Mouse (Mus musculus): ENCODE measurements at regions not wholly inside any gene's neighbourhood (a gene's known extent, or its start where the extent isn't known, plus 50 kb on each side); places are given as distances from the start of the nearest gene placed in this dataset.

- DNase-seq (ENCODE audit: extremely low spot score in 1 of 2, low spot score in 1 of 2), result no peak
These were observed 57.0 kb upstream of the Gnaq start for GRCm38 (mm10) chr19:16075512-16076086.

GRCm38 (mm10) chr19:16075026-16075425, 57.6 kb upstream of the Gnaq start:
- no peak for DNase-seq (ENCODE audit: extremely low spot score in 1 of 2, low spot score in 1 of 2)

GRCm38 (mm10) chr19:16067314-16067713, 65.3 kb upstream of the Gnaq start:
- DNase-seq (ENCODE audit: extremely low spot score in 1 of 2, low spot score in 1 of 2), result no peak

- DNase-seq (ENCODE audit: extremely low spot score in 1 of 2, low spot score in 1 of 2), result no peak
These were observed 67.7 kb upstream of the Gnaq start for GRCm38 (mm10) chr19:16064911-16065310.

GRCm38 (mm10) chr19:16063916-16064580, 68.6 kb upstream of the Gnaq start:
- peak; percentile 63 to 95 for DNase-seq (ENCODE audit: extremely low spot score in 1 of 2, low spot score in 1 of 2)

- DNase-seq (ENCODE audit: extremely low spot score in 1 of 2, low spot score in 1 of 2), result no peak
These were observed 69.1 kb upstream of the Gnaq start for GRCm38 (mm10) chr19:16063533-16063915.

GRCm38 (mm10) chr19:16061821-16062220, 70.8 kb upstream of the Gnaq start:
- DNase-seq (ENCODE audit: extremely low spot score in 1 of 2, low spot score in 1 of 2), result no peak

GRCm38 (mm10) chr19:16059026-16059425, 73.6 kb upstream of the Gnaq start:
- no peak for DNase-seq (ENCODE audit: extremely low spot score in 1 of 2, low spot score in 1 of 2)

- DNase-seq (ENCODE audit: extremely low spot score in 1 of 2, low spot score in 1 of 2), result peak; percentile 18 to 44
These were observed 65.6 kb upstream of the Cep78 start for GRCm38 (mm10) chr19:16050220-16051055.

GRCm38 (mm10) chr19:16049646-16050045, 64.9 kb upstream of the Cep78 start:
- DNase-seq (ENCODE audit: extremely low spot score in 1 of 2, low spot score in 1 of 2), result no peak

- DNase-seq (ENCODE audit: extremely low spot score in 1 of 2, low spot score in 1 of 2), result no peak
These were observed 62.2 kb upstream of the Cep78 start for GRCm38 (mm10) chr19:16046977-16047376.

GRCm38 (mm10) chr19:16045261-16045660, 60.5 kb upstream of the Cep78 start:
- no peak for DNase-seq (ENCODE audit: extremely low spot score in 1 of 2, low spot score in 1 of 2)

- no peak for DNase-seq (ENCODE audit: extremely low spot score in 1 of 2, low spot score in 1 of 2)
These were observed 59.4 kb upstream of the Cep78 start for GRCm38 (mm10) chr19:16044169-16044568.

GRCm38 (mm10) chr19:16043007-16043406, 58.2 kb upstream of the Cep78 start:
- no peak for DNase-seq (ENCODE audit: extremely low spot score in 1 of 2, low spot score in 1 of 2)

- DNase-seq (ENCODE audit: extremely low spot score in 1 of 2, low spot score in 1 of 2), result no peak
These were observed 57.1 kb upstream of the Cep78 start for GRCm38 (mm10) chr19:16041891-16042290.

- no peak for DNase-seq (ENCODE audit: extremely low spot score in 1 of 2, low spot score in 1 of 2)
These were observed 53.0 kb upstream of the Cep78 start for GRCm38 (mm10) chr19:16037806-16038205.

Data from frontal cortex, adult 2 months (tissue).